Mouse (Mus musculus): ENCODE measurements around the gene Zfp641. TPM values are rescaled to one million over a fixed set of nuclear protein-coding genes. Genes with fewer than 3 reads are reported as not detected.

Zfp641 gene
- 0.47 and 1.3 TPM in 2 replicates for polyA plus RNA-seq (2014; fragmentation: Nextera tagmentation; extraction: Ambion mirVana)

- no peak within 1 kb of the TSS for H3K27ac ChIP-seq (ENCODE audit: low read depth, low read length)
- WGBS, result 2% methylated on average over 52 of the region's 60 CpGs
- H3K9me3 ChIP-seq (ENCODE audit: control insufficient read depth, low read length), result no peaks in the 10 kb centered on the region
- peak within 1 kb of the TSS; percentile 62 for H3K9ac ChIP-seq (ENCODE audit: low read depth, low read length)
- H3K4me1 ChIP-seq (ENCODE audit: control insufficient read depth, insufficient read depth, low read length), result no peaks in the 10 kb centered on the region
- ATAC-seq (ENCODE audit: low FRiP score, low TSS enrichment), result peak; percentile 76
- H3K4me2 ChIP-seq (replicated peaks; ENCODE audit: low read depth, low read length), result peak within 1 kb of the TSS; percentile 97
- no peaks in the 10 kb centered on the region for H3K36me3 ChIP-seq (ENCODE audit: control insufficient read depth, insufficient read depth, low read length)
- H3K27me3 ChIP-seq (ENCODE audit: control insufficient read depth, insufficient read depth, low read length), result no peaks in the 10 kb centered on the region
- peak within 1 kb of the TSS; percentile 69 for H3K4me3 ChIP-seq (ENCODE audit: low read length)
These were observed at the start of gene Zfp641 for GRCm38 (mm10) chr15:98295628-98296551. Gene Zfp641, minus strand, starts transcription at chr15:98296161.

- H3K9me3 ChIP-seq (ENCODE audit: control insufficient read depth, low read length), result no peaks in the 10 kb centered on the region
- no peaks in the 10 kb centered on the region for H3K4me1 ChIP-seq (ENCODE audit: control insufficient read depth, insufficient read depth, low read length)
- no peak within 1 kb of the TSS for H3K27ac ChIP-seq (ENCODE audit: low read depth, low read length)
- H3K4me3 ChIP-seq (ENCODE audit: low read length), result no peak within 1 kb of the TSS
- H3K4me2 ChIP-seq (replicated peaks; ENCODE audit: low read depth, low read length), result no peak within 1 kb of the TSS
- no peak for ATAC-seq (ENCODE audit: low FRiP score, low TSS enrichment)
- no peaks in the 10 kb centered on the region for H3K36me3 ChIP-seq (ENCODE audit: control insufficient read depth, insufficient read depth, low read length)
- no peak within 1 kb of the TSS for H3K9ac ChIP-seq (ENCODE audit: low read depth, low read length)
- H3K27me3 ChIP-seq (ENCODE audit: control insufficient read depth, insufficient read depth, low read length), result no peaks in the 10 kb centered on the region
- 62% methylated on average over 8 of the region's 8 CpGs for WGBS
These were observed 44.9 kb upstream of the Zfp641 start, which contains the start of gene Olfr284 for GRCm38 (mm10) chr15:98340887-98341286. Gene Olfr284, minus strand, starts transcription at chr15:98340987.

GRCm38 (mm10) chr15:98317177-98317724 is 21.3 kb upstream of the Zfp641 start, which contains the start of gene Olfr285:
Gene Olfr285, minus strand, starts transcription at chr15:98317353.
- Histone ChIP-seq H3K4me3 (ENCODE audit: low read length) (no peak within 1 kb of the TSS), H3K36me3 (ENCODE audit: control insufficient read depth, insufficient read depth, low read length) (no peaks in the 10 kb centered on the region), H3K27ac (ENCODE audit: low read depth, low read length) (no peak within 1 kb of the TSS), H3K4me1 (ENCODE audit: control insufficient read depth, insufficient read depth, low read length) (no peaks in the 10 kb centered on the region), H3K9ac (ENCODE audit: low read depth, low read length) (no peak within 1 kb of the TSS), H3K4me2 (replicated peaks; ENCODE audit: low read depth, low read length) (no peak within 1 kb of the TSS), H3K9me3 (ENCODE audit: control insufficient read depth, low read length) (0 out of 2 replicates have a peak, but pooled peaks cover 3% of the 10 kb centered on the region), H3K27me3 (ENCODE audit: control insufficient read depth, insufficient read depth, low read length) (no peaks in the 10 kb centered on the region)
- no peak for ATAC-seq (ENCODE audit: low FRiP score, low TSS enrichment)
- 92% methylated on average over 5 of the region's 5 CpGs for WGBS

- Histone ChIP-seq H3K9me3 (ENCODE audit: control insufficient read depth, low read length) (no peaks in the 10 kb centered on the region), H3K4me2 (replicated peaks; ENCODE audit: low read depth, low read length) (no peak overlapping the region), H3K27me3 (ENCODE audit: control insufficient read depth, insufficient read depth, low read length) (no peaks in the 10 kb centered on the region), H3K27ac (ENCODE audit: low read depth, low read length) (no peak overlapping the region), H3K36me3 (ENCODE audit: control insufficient read depth, insufficient read depth, low read length) (no peaks in the 10 kb centered on the region), H3K4me3 (ENCODE audit: low read length) (no peak overlapping the region), H3K9ac (ENCODE audit: low read depth, low read length) (no peak overlapping the region), H3K4me1 (ENCODE audit: control insufficient read depth, insufficient read depth, low read length) (no peaks in the 10 kb centered on the region)
- WGBS, result 59% methylated on average over 6 of the region's 6 CpGs
- no peak for ATAC-seq (ENCODE audit: low FRiP score, low TSS enrichment)
These were observed 19.7 kb upstream of the Zfp641 start for GRCm38 (mm10) chr15:98315703-98316102.

- no peak overlapping the region for H3K9ac ChIP-seq (ENCODE audit: low read depth, low read length)
- H3K4me2 ChIP-seq (replicated peaks; ENCODE audit: low read depth, low read length), result no peak overlapping the region
- no peak overlapping the region for H3K27ac ChIP-seq (ENCODE audit: low read depth, low read length)
- no peaks in the 10 kb centered on the region for H3K36me3 ChIP-seq (ENCODE audit: control insufficient read depth, insufficient read depth, low read length)
- H3K9me3 ChIP-seq (ENCODE audit: control insufficient read depth, low read length), result no peaks in the 10 kb centered on the region
- WGBS, result 90% methylated on average over 8 of the region's 8 CpGs
- no peaks in the 10 kb centered on the region for H3K4me1 ChIP-seq (ENCODE audit: control insufficient read depth, insufficient read depth, low read length)
- H3K27me3 ChIP-seq (ENCODE audit: control insufficient read depth, insufficient read depth, low read length), result no peaks in the 10 kb centered on the region
- H3K4me3 ChIP-seq (ENCODE audit: low read length), result no peak overlapping the region
- no peak for ATAC-seq (ENCODE audit: low FRiP score, low TSS enrichment)
These were observed 2.3 kb downstream of the Zfp641 start for GRCm38 (mm10) chr15:98293651-98294050.

GRCm38 (mm10) chr15:98288566-98288965 is 7.4 kb downstream of the Zfp641 start:
- no peak overlapping the region for H3K9ac ChIP-seq (ENCODE audit: low read depth, low read length)
- no peak overlapping the region for H3K27ac ChIP-seq (ENCODE audit: low read depth, low read length)
- H3K36me3 ChIP-seq (ENCODE audit: control insufficient read depth, insufficient read depth, low read length), result no peaks in the 10 kb centered on the region
- H3K9me3 ChIP-seq (ENCODE audit: control insufficient read depth, low read length), result no peaks in the 10 kb centered on the region
- no peaks in the 10 kb centered on the region for H3K27me3 ChIP-seq (ENCODE audit: control insufficient read depth, insufficient read depth, low read length)
- no peaks in the 10 kb centered on the region for H3K4me1 ChIP-seq (ENCODE audit: control insufficient read depth, insufficient read depth, low read length)
- no peak for ATAC-seq (ENCODE audit: low FRiP score, low TSS enrichment)
- H3K4me3 ChIP-seq (ENCODE audit: low read length), result no peak overlapping the region
- 73% methylated on average over 12 of the region's 12 CpGs for WGBS
- no peak overlapping the region for H3K4me2 ChIP-seq (replicated peaks; ENCODE audit: low read depth, low read length)

- no peak overlapping the region for H3K4me3 ChIP-seq (ENCODE audit: low read length)
- H3K36me3 ChIP-seq (ENCODE audit: control insufficient read depth, insufficient read depth, low read length), result no peaks in the 10 kb centered on the region
- H3K27me3 ChIP-seq (ENCODE audit: control insufficient read depth, insufficient read depth, low read length), result no peaks in the 10 kb centered on the region
- no peaks in the 10 kb centered on the region for H3K9me3 ChIP-seq (ENCODE audit: control insufficient read depth, low read length)
- no peak overlapping the region for H3K4me2 ChIP-seq (replicated peaks; ENCODE audit: low read depth, low read length)
- no peak for ATAC-seq (ENCODE audit: low FRiP score, low TSS enrichment)
- H3K4me1 ChIP-seq (ENCODE audit: control insufficient read depth, insufficient read depth, low read length), result no peaks in the 10 kb centered on the region
- 69% methylated on average over 7 of the region's 7 CpGs for WGBS
- no peak overlapping the region for H3K27ac ChIP-seq (ENCODE audit: low read depth, low read length)
- H3K9ac ChIP-seq (ENCODE audit: low read depth, low read length), result no peak overlapping the region
These were observed 9.5 kb downstream of the Zfp641 start for GRCm38 (mm10) chr15:98286418-98286817.

GRCm38 (mm10) chr15:98257776-98258175 is 38.2 kb downstream of the Zfp641 start:
- H3K27me3 ChIP-seq (ENCODE audit: control insufficient read depth, insufficient read depth, low read length), result no peaks in the 10 kb centered on the region
- H3K9ac ChIP-seq (ENCODE audit: low read depth, low read length), result no peak overlapping the region
- no peak overlapping the region for H3K4me2 ChIP-seq (replicated peaks; ENCODE audit: low read depth, low read length)
- ATAC-seq (ENCODE audit: low FRiP score, low TSS enrichment), result no peak
- no peaks in the 10 kb centered on the region for H3K4me1 ChIP-seq (ENCODE audit: control insufficient read depth, insufficient read depth, low read length)
- H3K36me3 ChIP-seq (ENCODE audit: control insufficient read depth, insufficient read depth, low read length), result no peaks in the 10 kb centered on the region
- WGBS, result 89% methylated on average over 7 of the region's 7 CpGs
- H3K9me3 ChIP-seq (ENCODE audit: control insufficient read depth, low read length), result no peaks in the 10 kb centered on the region
- H3K27ac ChIP-seq (ENCODE audit: low read depth, low read length), result no peak overlapping the region
- H3K4me3 ChIP-seq (ENCODE audit: low read length), result no peak overlapping the region

GRCm38 (mm10) chr15:98257193-98257592 is 38.8 kb downstream of the Zfp641 start, which contains the start of gene H1fnt:
Gene H1fnt, minus strand, starts transcription at chr15:98257293.
- no peak for ATAC-seq (ENCODE audit: low FRiP score, low TSS enrichment)
- Histone ChIP-seq H3K9me3 (ENCODE audit: control insufficient read depth, low read length) (no peaks in the 10 kb centered on the region), H3K27me3 (ENCODE audit: control insufficient read depth, insufficient read depth, low read length) (no peaks in the 10 kb centered on the region)

More at GRCm38 (mm10) chr15:98257193-98257592, 38.8 kb downstream of the Zfp641 start, which contains the start of gene H1fnt:
- H3K9ac ChIP-seq (ENCODE audit: low read depth, low read length), result no peak within 1 kb of the TSS
- H3K27ac ChIP-seq (ENCODE audit: low read depth, low read length), result no peak within 1 kb of the TSS
- no peaks in the 10 kb centered on the region for H3K36me3 ChIP-seq (ENCODE audit: control insufficient read depth, insufficient read depth, low read length)
- no peak within 1 kb of the TSS for H3K4me2 ChIP-seq (replicated peaks; ENCODE audit: low read depth, low read length)
- H3K4me3 ChIP-seq (ENCODE audit: low read length), result no peak within 1 kb of the TSS
- no peaks in the 10 kb centered on the region for H3K4me1 ChIP-seq (ENCODE audit: control insufficient read depth, insufficient read depth, low read length)
- 89% methylated on average over 8 of the region's 8 CpGs for WGBS
